Mouse (Mus musculus) lung, adult 2 months (tissue): ENCODE data around the gene Nuak1.

ENCODE experiments used
- CTCF ChIP-seq: fragments of 200-500 bp; IDR thresholded peaks from 2 replicates; pipeline ENCODE4 v1.5.1; 2011; ENCODE audit warnings: mild to moderate bottlenecking, low read length, control low read depth; ENCODE audit not compliant: insufficient read depth
- POLR2A ChIP-seq: fragments of 200-500 bp; IDR thresholded peaks from 2 replicates; pipeline ENCODE4 v1.6.1; 2011; ENCODE audit warnings: low read depth, mild to moderate bottlenecking, control low read depth, low read length, borderline replicate concordance; ENCODE audit errors: extremely low read depth

DNA sequence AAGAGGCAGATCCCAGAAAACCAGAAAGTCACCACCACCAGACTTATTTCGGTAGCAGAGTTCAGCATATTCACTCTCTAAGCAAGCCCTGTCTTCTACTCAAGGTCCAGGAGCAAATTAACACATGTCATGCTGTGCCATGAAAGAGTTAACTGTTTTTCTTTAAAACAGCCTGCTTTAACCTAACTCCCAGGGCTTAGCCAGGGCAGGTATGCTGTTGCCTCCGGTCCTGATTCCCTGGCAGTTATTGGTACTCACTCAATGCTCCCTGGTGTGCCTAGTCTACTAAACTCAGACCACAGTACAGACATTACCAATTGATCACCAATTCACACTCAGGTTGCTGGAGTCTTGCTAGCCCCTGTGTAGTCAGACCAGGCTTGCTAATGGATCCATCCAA is 66.9 kb downstream of the Nuak1 start:
- TF ChIP-seq POLR2A (no peak), CTCF (no peak)
